Mouse (Mus musculus) ES-Bruce4 (cell line): Measurements from ENCODE around the gene Rel. TPM values are rescaled to one million over a fixed set of nuclear protein-coding genes. Genes with fewer than 3 reads are reported as not detected.
"Not testable (repeated sequence)": the region's sequence is repeated elsewhere in the genome, so short reads cannot be mapped to it uniquely, and the experiment has no call there.

Experiments
- H3K27ac ChIP-seq: 2 replicates; pipeline ENCODE4 v1.5.1; 2012; ENCODE audit warnings: low read length, inconsistent platforms; ENCODE audit not compliant: insufficient read depth
- H3K27me3 ChIP-seq: 2 replicates; pipeline ENCODE4 v1.6.1; 2012; ENCODE audit warnings: mild to moderate bottlenecking, low read length, inconsistent platforms; ENCODE audit not compliant: control insufficient read depth, poor library complexity, insufficient read depth, severe bottlenecking
- H3K36me3 ChIP-seq: 2 replicates; pipeline ENCODE4 v1.6.1; 2012; ENCODE audit warnings: inconsistent platforms, mild to moderate bottlenecking, low read length, moderate library complexity; ENCODE audit not compliant: control insufficient read depth, poor library complexity, insufficient read depth, severe bottlenecking
- H3K4me1 ChIP-seq: one replicate; pipeline ENCODE4 v1.8.1; 2011; ENCODE audit warnings: low read length; ENCODE audit not compliant: control insufficient read depth, insufficient read depth
- H3K4me3 ChIP-seq: 2 replicates; pipeline ENCODE4 v1.5.1; 2011; ENCODE audit warnings: low read depth, mild to moderate bottlenecking, low read length
- H3K9ac ChIP-seq: 2 replicates; pipeline ENCODE4 v1.6.1; 2012; ENCODE audit warnings: low read depth, mild to moderate bottlenecking, inconsistent platforms; ENCODE audit not compliant: poor library complexity, severe bottlenecking
- H3K9me3 ChIP-seq: replicated peaks from 2 replicates; pipeline ENCODE4 v1.6.1; 2012; ENCODE audit warnings: mild to moderate bottlenecking, low read length, inconsistent platforms; ENCODE audit not compliant: control insufficient read depth, poor library complexity, insufficient read depth, severe bottlenecking
- CTCF ChIP-seq: IDR thresholded peaks from one replicate; pipeline ENCODE4 v1.8.1; 2011; ENCODE audit warnings: low read depth, low read length
- EP300 ChIP-seq: IDR thresholded peaks from 2 replicates; pipeline ENCODE4 v1.6.1; 2011; ENCODE audit warnings: low read depth, low read length; ENCODE audit not compliant: insufficient read depth
- POLR2A ChIP-seq: IDR thresholded peaks from one replicate; pipeline ENCODE4 v1.8.1; 2011; ENCODE audit warnings: low read length; ENCODE audit not compliant: insufficient read depth
- polyA plus RNA-seq: library from polyadenylated mRNA; stranded (reverse); fragments of >200 nt; gene quantifications from 2 replicates; pipeline ENCODE4 v1.2.4, GENCODE M21; 2011; ENCODE audit warnings: low read depth; ENCODE audit not compliant: missing spikeins, insufficient read depth, insufficient read length

Gene Rel
- polyA plus RNA-seq, 1 experiment, result 2.6 TPM

DNA sequence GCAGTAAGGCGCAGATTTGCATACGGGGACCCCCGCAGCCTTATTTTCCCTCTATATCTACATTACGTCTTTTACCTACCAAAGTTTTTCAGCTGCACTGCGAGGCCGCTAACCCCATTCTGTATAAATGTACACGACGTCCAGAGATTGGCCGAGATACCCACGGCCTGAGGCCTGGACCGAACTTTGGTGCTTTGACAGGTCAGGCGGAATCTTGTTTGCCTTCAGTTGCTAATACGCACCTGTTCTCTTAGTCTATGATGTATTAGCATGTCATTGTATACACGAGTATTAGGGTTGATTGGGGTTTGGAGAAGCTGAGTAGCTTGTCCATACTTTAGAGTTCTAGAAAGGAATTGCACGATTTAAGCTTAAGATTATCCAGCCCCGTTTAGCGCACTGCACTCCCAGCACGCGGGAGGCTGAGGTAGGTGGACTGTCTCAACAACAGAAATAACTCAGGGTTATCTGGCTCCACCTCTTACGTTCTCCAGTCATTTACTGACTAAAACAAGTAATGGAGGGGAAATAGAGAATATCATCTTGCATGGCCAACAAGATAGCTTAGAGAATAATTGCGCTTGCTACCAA, 832 bp upstream of the Rel start:
- TF ChIP-seq EP300 (no peak), POLR2A (no peak), CTCF (no peak)
- Histone ChIP-seq H3K27ac (no peak overlapping the region), H3K4me1 (no peaks in the 10 kb centered on the region)

DNA sequence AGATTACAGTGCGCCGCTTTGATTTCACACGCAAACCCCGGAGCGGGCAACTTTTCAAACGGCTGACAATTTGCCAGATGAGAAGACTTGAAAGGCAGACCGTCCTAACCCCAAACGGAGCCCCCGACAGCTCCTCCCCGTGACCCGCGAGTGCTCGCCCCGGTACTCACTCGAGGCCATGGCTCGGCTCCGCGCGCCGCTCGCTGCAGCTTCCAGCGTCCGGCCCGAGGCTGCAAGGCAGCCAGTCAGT, 335 bp downstream of the Rel start:
- Histone ChIP-seq H3K27ac (no peak overlapping the region), H3K4me1 (no peaks in the 10 kb centered on the region), H3K36me3 (no peaks in the 10 kb centered on the region), H3K9me3 (no peaks in the 10 kb centered on the region; the same call in 1 of the 2 replicates), H3K4me3 (peak overlapping the region; percentile 54), H3K9ac (peak overlapping the region; percentile 86), H3K27me3 (peaks cover 5% of the 10 kb centered on the region; the same call in 1 of the 2 replicates)
- TF ChIP-seq POLR2A (no peak), EP300 (no peak), CTCF (no peak)

More for the DNA sequence above, 832 bp upstream of the Rel start:
- peaks cover 5% of the 10 kb centered on the region; the same call in 1 of the 2 replicates for H3K27me3 ChIP-seq
- peak overlapping the region; percentile 86 for H3K9ac ChIP-seq
- no peaks in the 10 kb centered on the region; the same call in 1 of the 2 replicates for H3K9me3 ChIP-seq
- no peaks in the 10 kb centered on the region for H3K36me3 ChIP-seq
- peak overlapping the region; percentile 90 for H3K4me3 ChIP-seq

DNA sequence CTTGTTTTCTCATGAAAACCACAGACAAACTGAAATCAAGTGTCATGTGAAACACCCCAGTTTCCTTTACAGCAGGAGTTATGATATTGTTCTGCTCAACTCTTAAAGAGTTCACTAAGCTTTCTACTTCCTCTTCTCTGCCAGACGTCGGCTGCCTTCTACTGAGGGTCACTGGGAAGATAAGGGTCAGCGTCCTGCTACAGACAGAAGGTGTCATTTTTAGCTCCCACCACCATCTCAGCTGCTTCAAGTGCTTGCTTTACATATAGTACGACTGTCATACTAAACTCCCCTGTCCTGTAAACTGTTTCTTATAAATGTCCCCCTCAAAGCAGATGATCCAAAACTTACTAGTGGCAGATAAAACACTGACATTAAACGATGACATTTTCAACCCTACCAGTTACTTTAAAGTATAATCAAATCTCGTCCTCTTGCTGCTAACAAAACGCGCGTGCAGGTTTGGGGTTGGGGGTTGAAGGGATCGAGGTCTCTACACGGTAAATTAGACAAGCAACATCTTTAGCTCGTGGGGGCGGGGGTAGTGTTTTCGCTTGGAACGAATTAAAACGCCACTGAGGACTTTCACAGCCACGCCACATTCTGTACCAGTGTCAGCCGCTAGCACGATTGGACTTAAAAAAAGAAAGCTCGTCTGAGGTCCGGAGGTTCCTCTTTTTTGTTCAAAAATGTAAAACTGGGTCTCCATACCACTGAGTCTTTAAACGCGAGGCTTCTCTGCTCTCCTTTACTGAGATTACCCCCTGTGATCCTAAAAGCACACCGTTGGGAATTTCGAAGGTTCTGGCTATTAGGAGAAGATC, 872 bp downstream of the Rel start:
- Histone ChIP-seq H3K4me1 (no peaks in the 10 kb centered on the region), H3K4me3 (peak overlapping the region; percentile 54), H3K36me3 (no peaks in the 10 kb centered on the region), H3K27ac (no peak overlapping the region), H3K9ac (peak overlapping the region; percentile 86), H3K9me3 (no peaks in the 10 kb centered on the region; the same call in 1 of the 2 replicates), H3K27me3 (peaks cover 5% of the 10 kb centered on the region; the same call in 1 of the 2 replicates)
- TF ChIP-seq CTCF, result no peak

DNA sequence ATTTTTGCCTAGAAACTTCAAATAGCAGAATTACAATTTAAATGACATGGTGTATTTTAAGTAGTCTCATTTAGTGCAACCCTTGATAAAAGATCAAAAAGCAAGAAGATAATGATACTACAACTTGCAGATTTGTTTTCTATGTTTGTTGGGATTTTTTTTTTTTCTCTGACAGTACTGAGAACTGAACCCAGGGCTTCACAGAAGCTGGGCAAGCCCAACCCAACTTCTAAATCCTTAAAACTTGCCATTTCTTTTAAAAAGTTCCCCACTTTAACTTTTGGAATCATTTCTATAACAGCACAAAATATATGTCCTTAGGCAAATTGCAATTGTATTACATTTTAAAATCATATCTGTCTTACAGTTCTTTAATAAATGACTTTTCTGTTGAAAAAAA, 1.7 kb downstream of the Rel start:
- TF ChIP-seq POLR2A (no peak), CTCF (no peak), EP300 (no peak)
- Histone ChIP-seq H3K36me3 (no peaks in the 10 kb centered on the region), H3K4me3 (no peak overlapping the region), H3K27me3 (peaks cover 5% of the 10 kb centered on the region; the same call in 1 of the 2 replicates), H3K4me1 (no peaks in the 10 kb centered on the region), H3K9me3 (no peaks in the 10 kb centered on the region; the same call in 1 of the 2 replicates), H3K9ac (no peak overlapping the region), H3K27ac (no peak overlapping the region)

DNA sequence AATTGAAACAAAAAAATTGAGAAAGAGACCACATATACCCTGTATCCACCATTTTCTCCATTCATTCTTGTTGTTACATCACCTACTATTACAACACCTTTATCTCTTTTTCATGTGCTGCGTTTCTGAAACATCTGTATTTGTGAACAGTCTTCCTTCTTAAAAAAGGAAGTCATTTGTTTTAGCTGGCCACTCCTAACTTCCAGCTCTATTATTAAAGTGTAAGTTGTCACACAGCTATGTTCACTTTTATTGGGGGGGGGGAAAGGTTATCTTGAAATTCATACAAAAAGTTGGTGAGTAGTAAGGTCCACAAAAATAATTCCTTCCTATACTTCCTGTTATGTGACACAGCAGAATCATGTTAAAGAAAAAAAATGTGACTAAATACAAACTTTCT, 2.8 kb downstream of the Rel start:
- H3K9me3 ChIP-seq, result no peaks in the 10 kb centered on the region
- H3K4me1 ChIP-seq, result no peaks in the 10 kb centered on the region
- TF ChIP-seq CTCF (no peak), EP300 (no peak), POLR2A (no peak)
- H3K36me3 ChIP-seq, result no peaks in the 10 kb centered on the region
- peaks cover 5% of the 10 kb centered on the region; the same call in 1 of the 2 replicates for H3K27me3 ChIP-seq
- H3K9ac ChIP-seq, result no peak overlapping the region
- no peak overlapping the region for H3K27ac ChIP-seq
- H3K4me3 ChIP-seq, result no peak overlapping the region

DNA sequence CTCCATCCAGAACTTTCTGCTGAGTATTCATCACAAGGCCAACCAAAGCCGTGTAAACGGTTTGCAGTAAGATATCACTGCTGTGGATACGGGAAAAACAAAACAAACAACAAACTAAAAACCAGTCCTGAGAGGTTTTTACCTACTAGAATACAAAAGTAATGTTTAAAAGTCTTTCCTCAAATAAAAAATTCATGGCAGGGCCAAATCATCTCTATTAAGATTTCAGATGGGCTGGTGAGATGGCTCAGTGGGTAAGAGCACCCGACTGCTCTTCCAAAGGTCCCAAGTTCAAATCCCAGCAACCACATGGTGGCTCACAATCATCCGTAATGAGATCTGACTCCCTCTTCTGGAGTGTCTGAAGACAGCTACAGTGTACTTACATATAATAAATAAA, 3.4 kb downstream of the Rel start:
- H3K4me1 ChIP-seq, H3K9me3 ChIP-seq, H3K27ac ChIP-seq, H3K9ac ChIP-seq, H3K4me3 ChIP-seq, H3K27me3 ChIP-seq, H3K36me3 ChIP-seq: not testable (repeated sequence)
